Mouse (Mus musculus): ENCODE measurements around the gene Nradd. TPM values are rescaled to one million over a fixed set of nuclear protein-coding genes. Genes with fewer than 3 reads are reported as not detected.

Gene Nradd
- polyA plus RNA-seq, 1 experiment from 2014 or later: 49.9 TPM

GRCm38 (mm10) chr9:110643787-110644186, 19.5 kb upstream of the Nradd start:
- Histone ChIP-seq H3K27me3 (ENCODE audit: insufficient read depth, poor library complexity, severe bottlenecking) (no peaks in the 10 kb centered on the region), H3K4me1 (replicated peaks) (peaks cover 23% of the 10 kb centered on the region), H3K36me3 (no peaks in the 10 kb centered on the region; the same call in 1 of the 2 replicates), H3K4me3 (no peak overlapping the region), H3K9me3 (no peaks in the 10 kb centered on the region), H3K27ac (0 out of 2 replicates have a peak overlapping the region, but pooled peaks have one; percentile 16)
- WGBS: 77% methylated on average over 9 of the region's 9 CpGs
- no peak for DNase-seq (ENCODE audit: low spot score)

- Histone ChIP-seq H3K4me3 (no peak overlapping the region), H3K9me3 (no peaks in the 10 kb centered on the region), H3K4me1 (replicated peaks) (peaks cover 29% of the 10 kb centered on the region), H3K27me3 (ENCODE audit: insufficient read depth, poor library complexity, severe bottlenecking) (no peaks in the 10 kb centered on the region), H3K36me3 (peaks cover 7% of the 10 kb centered on the region; the same call in 1 of the 2 replicates), H3K27ac (no peak overlapping the region)
- 45% methylated on average over 5 of the region's 5 CpGs for WGBS
- DNase-seq (ENCODE audit: low spot score): no peak
These were observed 18.7 kb upstream of the Nradd start for GRCm38 (mm10) chr9:110642812-110643524.

- H3K9me3 ChIP-seq: no peaks in the 10 kb centered on the region
- peaks cover 7% of the 10 kb centered on the region for H3K27me3 ChIP-seq (ENCODE audit: insufficient read depth, poor library complexity, severe bottlenecking)
- H3K27ac ChIP-seq: no peak overlapping the region
- no peak for DNase-seq (ENCODE audit: low spot score)
- H3K4me3 ChIP-seq: no peak overlapping the region
- WGBS: 87% methylated on average over 5 of the region's 5 CpGs
- peaks cover 8% of the 10 kb centered on the region; the same call in 1 of the 2 replicates for H3K36me3 ChIP-seq
- peaks cover 29% of the 10 kb centered on the region for H3K4me1 ChIP-seq (replicated peaks)
These were observed 16.8 kb upstream of the Nradd start for GRCm38 (mm10) chr9:110641006-110641405.

GRCm38 (mm10) chr9:110638611-110639021, 14.4 kb upstream of the Nradd start:
- Histone ChIP-seq H3K9me3 (no peaks in the 10 kb centered on the region), H3K27ac (no peak overlapping the region), H3K27me3 (ENCODE audit: insufficient read depth, poor library complexity, severe bottlenecking) (peaks cover 27% of the 10 kb centered on the region), H3K4me3 (no peak overlapping the region), H3K36me3 (peaks cover 8% of the 10 kb centered on the region; the same call in 1 of the 2 replicates), H3K4me1 (replicated peaks) (peaks cover 35% of the 10 kb centered on the region)
- no peak for DNase-seq (ENCODE audit: low spot score)
- WGBS: 85% methylated on average over 10 of the region's 10 CpGs

- Histone ChIP-seq H3K36me3 (peaks cover 8% of the 10 kb centered on the region; the same call in 1 of the 2 replicates), H3K4me1 (replicated peaks) (peaks cover 31% of the 10 kb centered on the region), H3K27ac (no peak overlapping the region), H3K9me3 (no peaks in the 10 kb centered on the region), H3K4me3 (no peak overlapping the region), H3K27me3 (ENCODE audit: insufficient read depth, poor library complexity, severe bottlenecking) (peaks cover 61% of the 10 kb centered on the region)
- peak; percentile 88 for DNase-seq (ENCODE audit: low spot score)
- WGBS: 6% methylated on average over 19 of the region's 19 CpGs
These were observed 11.0 kb upstream of the Nradd start for GRCm38 (mm10) chr9:110635225-110635624.

- Histone ChIP-seq H3K36me3 (peaks cover 8% of the 10 kb centered on the region; the same call in 1 of the 2 replicates), H3K4me1 (replicated peaks) (peaks cover 31% of the 10 kb centered on the region), H3K4me3 (no peak overlapping the region), H3K27ac (no peak overlapping the region), H3K27me3 (ENCODE audit: insufficient read depth, poor library complexity, severe bottlenecking) (peaks cover 68% of the 10 kb centered on the region), H3K9me3 (no peaks in the 10 kb centered on the region)
- no peak for DNase-seq (ENCODE audit: low spot score)
- 80% methylated on average over 17 of the region's 17 CpGs for whole genome bisulfite sequencing
These were observed 9.6 kb upstream of the Nradd start for GRCm38 (mm10) chr9:110633882-110634281.

- Histone ChIP-seq H3K27me3 (ENCODE audit: insufficient read depth, poor library complexity, severe bottlenecking) (peaks cover 68% of the 10 kb centered on the region), H3K9me3 (no peaks in the 10 kb centered on the region), H3K27ac (no peak overlapping the region), H3K36me3 (peaks cover 3% of the 10 kb centered on the region; the same call in 1 of the 2 replicates), H3K4me3 (no peak overlapping the region), H3K4me1 (replicated peaks) (peaks cover 25% of the 10 kb centered on the region)
- WGBS: 84% methylated on average over 15 of the region's 15 CpGs
- no peak for DNase-seq (ENCODE audit: low spot score)
These were observed 8.4 kb upstream of the Nradd start for GRCm38 (mm10) chr9:110632671-110633070.

GRCm38 (mm10) chr9:110631651-110632275, 7.5 kb upstream of the Nradd start:
- Histone ChIP-seq H3K9me3 (no peaks in the 10 kb centered on the region), H3K36me3 (peaks cover 3% of the 10 kb centered on the region; the same call in 1 of the 2 replicates), H3K27ac (no peak overlapping the region), H3K27me3 (ENCODE audit: insufficient read depth, poor library complexity, severe bottlenecking) (peaks cover 65% of the 10 kb centered on the region), H3K4me3 (peak overlapping the region; percentile 46), H3K4me1 (replicated peaks) (peaks cover 25% of the 10 kb centered on the region)
- DNase-seq (ENCODE audit: low spot score): peak; percentile 46
- WGBS: 10% methylated on average over 30 of the region's 30 CpGs

GRCm38 (mm10) chr9:110631191-110631590, 6.9 kb upstream of the Nradd start:
- H3K27ac ChIP-seq: no peak overlapping the region
- peaks cover 3% of the 10 kb centered on the region; the same call in 1 of the 2 replicates for H3K36me3 ChIP-seq
- no peaks in the 10 kb centered on the region for H3K9me3 ChIP-seq
- peak; percentile 81 for DNase-seq (ENCODE audit: low spot score)
- 7% methylated on average over 10 of the region's 10 CpGs for WGBS
- H3K4me1 ChIP-seq (replicated peaks): peaks cover 25% of the 10 kb centered on the region
- peak overlapping the region; percentile 46 for H3K4me3 ChIP-seq
- H3K27me3 ChIP-seq (ENCODE audit: insufficient read depth, poor library complexity, severe bottlenecking): peaks cover 64% of the 10 kb centered on the region

- peaks cover 65% of the 10 kb centered on the region for H3K27me3 ChIP-seq (ENCODE audit: insufficient read depth, poor library complexity, severe bottlenecking)
- peaks cover 25% of the 10 kb centered on the region for H3K4me1 ChIP-seq (replicated peaks)
- peaks cover 3% of the 10 kb centered on the region; the same call in 1 of the 2 replicates for H3K36me3 ChIP-seq
- DNase-seq (ENCODE audit: low spot score): no peak
- whole genome bisulfite sequencing: 92% methylated on average over 15 of the region's 15 CpGs
- H3K4me3 ChIP-seq: no peak overlapping the region
- H3K9me3 ChIP-seq: no peaks in the 10 kb centered on the region
- no peak overlapping the region for H3K27ac ChIP-seq
These were observed 5.9 kb upstream of the Nradd start for GRCm38 (mm10) chr9:110630171-110630570.

GRCm38 (mm10) chr9:110625350-110625908, 1.2 kb upstream of the Nradd start:
- Histone ChIP-seq H3K9me3 (no peaks in the 10 kb centered on the region), H3K36me3 (peaks cover 29% of the 10 kb centered on the region), H3K27ac (peak overlapping the region; percentile 91), H3K27me3 (ENCODE audit: insufficient read depth, poor library complexity, severe bottlenecking) (peaks cover 19% of the 10 kb centered on the region), H3K4me1 (replicated peaks) (peaks cover 28% of the 10 kb centered on the region), H3K4me3 (peak overlapping the region; percentile 68)
- 68% methylated on average over 11 of the region's 11 CpGs for WGBS
- no peak for DNase-seq (ENCODE audit: low spot score)

- DNase-seq (ENCODE audit: low spot score): peak; percentile 17
- WGBS: 57% methylated on average over 8 of the region's 8 CpGs
- H3K27ac ChIP-seq: peak overlapping the region; percentile 91
These were observed 646 bp downstream of the Nradd start for GRCm38 (mm10) chr9:110623416-110624195.

More at GRCm38 (mm10) chr9:110623416-110624195, 646 bp downstream of the Nradd start:
- Histone ChIP-seq H3K27me3 (ENCODE audit: insufficient read depth, poor library complexity, severe bottlenecking) (peaks cover 10% of the 10 kb centered on the region), H3K4me3 (peak overlapping the region; percentile 68), H3K36me3 (peaks cover 47% of the 10 kb centered on the region), H3K4me1 (replicated peaks) (peaks cover 28% of the 10 kb centered on the region), H3K9me3 (no peaks in the 10 kb centered on the region)

All from hindbrain, embryonic 10.5 days (tissue).